In genomic region chr11:98595955-98596354, GRCm38 (mm10) we compare ENCODE assay signal across 23 mouse cellular contexts. TPM values are rescaled to one million over a fixed set of nuclear protein-coding genes. Genes with fewer than 3 reads are reported as not detected.
"Had no signal": no experiment of that assay in that cellular context is flagged by ENCODE, and none has a peak within 500 bp of the region (broad histone marks: within the 10 kb centered on the region; RNA-seq: fewer than 3 reads in every experiment).

No protein-coding gene starts in this region.

- H3K4me2 ChIP-seq: lung, embryonic 14.5 days; midbrain, embryonic 12.5 days; neural tube, embryonic 12.5 days; stomach, embryonic 15.5 days had no signal

- ATAC-seq: midbrain, embryonic 16.5 days had no signal

- DNase-seq: lung, adult 18-20 months; lung, embryonic 14.5 days; lung, postnatal 10 days; midbrain, embryonic 14.5 days; right cerebral cortex, postnatal 14 days; thymus, adult 2 months; thymus, postnatal 25 days; thymus, postnatal 4 days had no signal

- H3K4me3 ChIP-seq: midbrain, embryonic 10.5 days; midbrain, embryonic 12.5 days; myocyte; neural tube, embryonic 12.5 days; stomach, embryonic 15.5 days had no signal

- H3K4me1 ChIP-seq: midbrain, embryonic 12.5 days; neural tube, embryonic 12.5 days; stomach, embryonic 15.5 days had no signal

- H3K36me3 ChIP-seq: midbrain, embryonic 10.5 days; midbrain, embryonic 12.5 days; neural tube, embryonic 12.5 days; stomach, embryonic 15.5 days had no signal

- H3K9ac ChIP-seq: lung, embryonic 14.5 days; midbrain, embryonic 12.5 days; neural tube, embryonic 12.5 days; stomach, embryonic 15.5 days had no signal

- H3K9me3 ChIP-seq: midbrain, embryonic 10.5 days; midbrain, embryonic 12.5 days; neural tube, embryonic 12.5 days; stomach, embryonic 15.5 days had no signal

- H3K27ac ChIP-seq: midbrain, embryonic 10.5 days; midbrain, embryonic 12.5 days; neural tube, embryonic 12.5 days; stomach, embryonic 15.5 days; stomach, postnatal 0 days had no signal

RNA-seq across cellular contexts. Expression of gene Lrrc3c, which starts 2.1 kb away (rescaled TPM):
- total RNA-seq: megakaryocyte, adult 5-6 weeks; megakaryocyte-erythroid progenitor cell, adult 5-6 weeks; neutrophil, adult 5-6 weeks had no signal
- polyA plus RNA-seq: liver, embryonic 16.5 days; lung, embryonic 14.5 days; lung, embryonic 16.5 days; midbrain, embryonic 10.5 days; midbrain, embryonic 12.5 days; midbrain, embryonic 14.5 days; midbrain, embryonic 16.5 days; myocyte; neural tube, embryonic 12.5 days; neural tube, embryonic 14.5 days; spleen, adult 2 months; stomach, embryonic 15.5 days; stomach, postnatal 0 days; testis, adult 2 months; thymus, adult 2 months had no signal

RNA-seq across cellular contexts. Expression of gene Gm12355, which starts 29.5 kb away (rescaled TPM):
- total RNA-seq: neutrophil, adult 5-6 weeks had no signal
- polyA plus RNA-seq: spleen, adult 2 months; thymus, adult 2 months had no signal

RNA-seq across cellular contexts. Expression of gene Gsdma3, which starts 30.2 kb away (rescaled TPM):
- total RNA-seq: megakaryocyte, adult 5-6 weeks; megakaryocyte-erythroid progenitor cell, adult 5-6 weeks; neutrophil, adult 5-6 weeks had no signal
- polyA plus RNA-seq: liver, embryonic 16.5 days; lung, embryonic 14.5 days; lung, embryonic 16.5 days; midbrain, embryonic 10.5 days; midbrain, embryonic 12.5 days; midbrain, embryonic 14.5 days; midbrain, embryonic 16.5 days; myocyte; neural tube, embryonic 12.5 days; neural tube, embryonic 14.5 days; spleen, adult 2 months; stomach, embryonic 15.5 days; stomach, postnatal 0 days had no signal

RNA-seq across cellular contexts. Expression of gene Zpbp2, which starts 45.1 kb away (rescaled TPM):
- polyA plus RNA-seq: lung, embryonic 16.5 days; midbrain, embryonic 14.5 days; myocyte; neural tube, embryonic 12.5 days; neural tube, embryonic 14.5 days had no signal
